Mouse (Mus musculus) megakaryocyte, adult 5-6 weeks (primary cell): Measurements from ENCODE around the gene Ajuba. TPM values are rescaled to one million over a fixed set of nuclear protein-coding genes. Genes with fewer than 3 reads are reported as not detected.

Experiments
- ATAC-seq: 2 replicates; pipeline ENCODE4 v1.8.0; 2016; ENCODE audit warnings: mild to moderate bottlenecking, inconsistent platforms; ENCODE audit not compliant: poor library complexity, severe bottlenecking
- total RNA-seq, 2 experiments: library from RNA; stranded (forward) in 1 of 2; stranded (reverse) in 1 of 2; fragments of 153-499, 151-499 nt in 1 of 2; fragments of 221-1000, 200-1000 nt in 1 of 2; gene quantifications; 2 replicates each; pipeline versions ENCODE4 v1.2.3 to v1.2.4; 2015 to 2017

Ajuba gene
- total RNA-seq, 2 experiments from 2014 or later: 0.54 to 0.73 TPM

DNA sequence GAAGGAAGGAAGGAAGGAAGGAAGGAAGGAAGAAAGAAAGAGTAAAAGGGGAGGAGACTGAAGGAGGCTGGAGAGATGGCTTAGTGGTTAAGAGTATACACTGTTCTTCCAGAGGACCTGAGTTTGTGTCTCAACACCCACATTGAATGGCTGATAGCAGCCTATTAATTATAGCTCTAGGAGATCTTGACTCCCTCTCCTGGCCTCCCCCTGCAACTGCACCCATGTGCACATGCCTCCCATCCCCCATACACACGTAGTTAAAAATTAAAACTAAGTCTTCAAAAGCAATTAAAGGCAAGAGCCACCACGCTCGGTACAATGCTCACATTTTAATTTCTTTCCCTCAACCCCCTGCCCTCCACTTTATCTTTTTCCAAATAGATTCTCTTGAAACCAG lies 16.7 kb upstream of the Ajuba start:
- ATAC-seq: no peak

- no peak for ATAC-seq
Measured at GRCm38 (mm10) chr14:54592319-54592934, 15.1 kb upstream of the Ajuba start.

GRCm38 (mm10) chr14:54591056-54591455 lies 13.7 kb upstream of the Ajuba start:
- no peak for ATAC-seq

DNA sequence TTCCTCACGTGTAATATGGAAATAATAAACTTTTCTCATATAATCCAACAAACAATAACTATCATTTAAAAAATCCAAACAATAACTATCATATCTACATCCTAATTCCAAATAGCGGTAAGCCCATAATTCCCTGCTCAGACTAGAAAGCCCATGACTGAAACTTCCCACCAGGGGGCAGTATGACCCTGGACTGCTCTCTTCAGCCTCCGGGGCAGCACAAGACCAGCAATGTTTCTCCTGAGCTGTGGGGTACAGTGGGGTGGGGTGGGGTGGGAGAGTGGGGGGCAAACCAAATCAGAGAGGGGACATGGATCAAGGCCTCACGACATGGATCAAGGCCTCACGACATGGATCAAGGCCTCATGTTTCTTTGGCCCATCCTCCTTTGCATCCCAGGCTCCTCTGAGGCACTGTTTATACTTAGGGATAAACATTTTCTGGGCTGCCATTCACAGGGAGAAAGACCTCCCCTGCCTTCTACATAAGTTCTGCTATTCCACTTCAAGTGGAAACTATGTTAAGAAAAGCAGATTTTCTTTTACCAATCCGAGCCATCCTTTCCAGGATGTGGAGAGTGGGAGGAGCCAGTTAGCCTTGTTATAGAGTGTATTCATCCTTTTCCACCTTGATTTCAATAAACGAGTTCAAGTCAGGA lies 6.5 kb upstream of the Ajuba start:
- peak; percentile 76 for ATAC-seq

DNA sequence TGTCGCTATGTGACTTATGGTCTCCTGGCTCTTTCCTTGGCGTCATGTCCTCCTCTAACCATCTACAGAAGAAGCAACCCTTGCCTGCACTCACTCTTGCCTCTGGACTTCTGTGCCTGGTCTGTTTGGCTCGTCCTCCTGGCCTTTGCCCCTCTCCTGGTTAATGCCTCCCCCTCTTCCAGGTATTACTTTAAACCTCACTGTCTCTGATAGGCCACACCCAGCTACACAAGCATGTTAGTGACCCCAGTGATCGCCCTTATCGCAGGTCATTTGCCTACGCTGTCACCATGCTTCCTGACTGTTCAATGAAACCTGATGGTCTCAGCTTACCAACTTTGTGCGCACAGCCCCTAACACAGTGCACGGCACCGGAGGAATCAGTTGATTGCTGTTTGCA lies 5.2 kb upstream of the Ajuba start:
- ATAC-seq: no peak

DNA sequence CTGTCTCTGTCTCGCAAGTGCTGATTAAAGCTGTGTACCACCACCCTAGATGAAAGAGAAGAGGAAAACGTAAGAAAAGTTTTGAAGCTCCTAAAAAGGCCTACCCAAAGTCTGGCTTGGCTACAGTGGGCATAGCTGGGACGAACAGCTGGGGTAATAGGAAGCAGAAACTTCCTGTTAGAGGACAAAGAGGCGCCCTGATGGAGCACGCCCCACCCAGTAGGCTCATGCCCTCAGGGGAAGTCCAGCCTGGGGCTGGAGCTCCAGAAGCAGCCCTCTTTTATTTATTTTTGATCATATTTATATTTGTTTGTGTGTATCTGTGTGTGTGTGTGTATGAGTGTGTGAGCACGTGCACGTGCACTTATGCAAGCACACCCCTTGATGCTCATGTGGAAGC lies 2.3 kb upstream of the Ajuba start:
- peak; percentile 49 for ATAC-seq

DNA sequence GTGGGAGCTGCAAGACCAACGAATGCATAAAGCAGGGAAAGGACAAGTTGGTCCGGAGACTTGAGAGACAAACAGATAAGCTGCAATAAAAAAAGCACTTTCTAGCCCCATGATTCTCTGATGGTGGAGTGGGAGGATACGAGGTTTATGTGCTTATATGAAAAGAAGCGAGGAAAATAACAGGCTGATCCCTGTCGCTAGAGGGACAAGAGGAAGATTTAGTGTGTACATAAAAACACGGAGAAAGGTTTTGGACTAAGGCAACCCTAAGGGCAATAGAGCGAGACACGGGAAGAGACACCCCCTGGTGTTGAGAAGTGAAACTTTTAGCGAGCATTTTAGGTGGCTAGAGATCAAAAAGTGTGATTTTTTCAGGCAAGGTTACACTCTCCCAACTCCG lies 705 bp upstream of the Ajuba start:
- peak; percentile 61 for ATAC-seq

DNA sequence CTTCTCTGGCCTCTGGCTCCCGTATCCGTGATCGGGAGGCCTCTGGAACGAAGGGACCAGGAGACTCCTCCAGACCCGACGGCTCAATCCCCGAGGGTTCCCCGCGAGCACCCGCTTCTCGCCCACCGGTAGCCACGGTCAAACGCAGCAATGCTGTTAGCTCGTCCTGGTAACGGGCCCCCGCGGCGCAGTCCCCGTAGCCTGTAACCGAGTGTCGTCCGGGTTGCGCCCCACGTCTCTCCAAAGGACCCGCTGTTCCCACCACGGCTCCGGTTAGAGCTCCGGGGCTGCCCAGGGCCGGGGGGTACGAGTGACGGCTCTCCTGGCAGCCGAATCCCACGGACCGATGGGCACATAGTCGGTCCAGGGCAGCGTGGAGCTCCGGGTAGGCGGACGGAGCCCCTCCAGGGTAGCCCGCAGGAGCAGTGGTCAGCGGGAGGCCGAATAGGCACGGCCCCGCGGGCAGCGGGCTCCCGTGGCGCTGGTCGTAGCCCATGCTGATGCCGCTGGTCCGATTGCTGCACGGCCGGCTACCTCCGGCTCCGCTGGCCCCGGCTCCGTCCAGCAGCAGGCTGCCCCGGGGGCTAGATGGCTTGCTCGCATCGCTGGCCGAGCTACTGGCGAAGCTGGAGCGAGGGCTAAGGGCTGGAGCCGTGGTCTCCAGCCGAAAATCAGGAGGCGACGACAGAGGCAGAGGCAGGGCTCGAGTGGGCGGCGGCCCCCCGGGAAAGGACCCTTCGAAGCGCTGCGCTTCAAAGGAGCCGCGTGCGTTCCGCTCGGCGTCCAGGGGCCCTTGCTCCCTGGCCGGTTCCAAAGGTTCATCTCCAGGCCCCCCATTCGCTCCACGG lies 893 bp downstream of the Ajuba start:
- no peak for ATAC-seq

DNA sequence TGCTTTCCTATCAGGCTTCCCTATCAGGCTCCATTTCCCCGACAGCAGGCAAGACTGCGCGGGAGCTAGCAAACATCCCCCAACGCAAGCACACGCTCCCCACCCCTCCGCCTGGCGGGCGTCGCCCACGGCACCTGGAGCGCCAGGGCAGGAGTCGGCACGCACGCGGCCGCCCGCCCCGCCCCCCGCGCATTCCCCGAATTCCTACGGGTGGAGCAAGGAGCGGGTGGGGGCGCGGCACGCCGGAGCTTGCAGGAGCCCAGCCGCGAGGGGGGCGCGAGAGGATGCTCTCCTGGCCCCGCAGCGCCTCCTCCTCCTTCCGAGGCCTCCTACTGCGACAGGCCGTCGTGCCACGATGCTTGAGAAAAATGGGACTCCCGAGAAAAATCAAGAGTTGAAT lies 1.7 kb downstream of the Ajuba start:
- no peak for ATAC-seq

DNA sequence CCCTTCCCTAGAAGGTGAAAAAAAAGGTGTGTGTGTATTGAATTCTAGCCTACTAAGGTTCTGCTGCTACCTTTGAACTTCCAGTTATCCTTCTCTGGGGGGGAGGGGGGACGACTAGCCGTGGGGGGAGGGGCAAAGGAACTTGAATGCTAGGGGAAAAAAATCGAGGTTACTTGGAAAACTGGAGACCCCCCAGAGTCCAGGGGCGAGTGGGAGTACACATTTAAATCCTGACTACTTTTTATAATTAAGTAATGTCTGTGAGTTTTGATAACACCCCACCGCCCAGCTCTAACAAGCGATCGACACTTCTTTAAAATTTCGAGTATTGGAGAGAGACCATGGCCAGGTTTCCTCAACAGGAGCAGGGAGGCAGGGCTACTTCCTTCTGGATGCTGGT lies 2.3 kb downstream of the Ajuba start:
- ATAC-seq: no peak

- no peak for ATAC-seq
Measured at GRCm38 (mm10) chr14:54574253-54574652, 3.1 kb downstream of the Ajuba start.

DNA sequence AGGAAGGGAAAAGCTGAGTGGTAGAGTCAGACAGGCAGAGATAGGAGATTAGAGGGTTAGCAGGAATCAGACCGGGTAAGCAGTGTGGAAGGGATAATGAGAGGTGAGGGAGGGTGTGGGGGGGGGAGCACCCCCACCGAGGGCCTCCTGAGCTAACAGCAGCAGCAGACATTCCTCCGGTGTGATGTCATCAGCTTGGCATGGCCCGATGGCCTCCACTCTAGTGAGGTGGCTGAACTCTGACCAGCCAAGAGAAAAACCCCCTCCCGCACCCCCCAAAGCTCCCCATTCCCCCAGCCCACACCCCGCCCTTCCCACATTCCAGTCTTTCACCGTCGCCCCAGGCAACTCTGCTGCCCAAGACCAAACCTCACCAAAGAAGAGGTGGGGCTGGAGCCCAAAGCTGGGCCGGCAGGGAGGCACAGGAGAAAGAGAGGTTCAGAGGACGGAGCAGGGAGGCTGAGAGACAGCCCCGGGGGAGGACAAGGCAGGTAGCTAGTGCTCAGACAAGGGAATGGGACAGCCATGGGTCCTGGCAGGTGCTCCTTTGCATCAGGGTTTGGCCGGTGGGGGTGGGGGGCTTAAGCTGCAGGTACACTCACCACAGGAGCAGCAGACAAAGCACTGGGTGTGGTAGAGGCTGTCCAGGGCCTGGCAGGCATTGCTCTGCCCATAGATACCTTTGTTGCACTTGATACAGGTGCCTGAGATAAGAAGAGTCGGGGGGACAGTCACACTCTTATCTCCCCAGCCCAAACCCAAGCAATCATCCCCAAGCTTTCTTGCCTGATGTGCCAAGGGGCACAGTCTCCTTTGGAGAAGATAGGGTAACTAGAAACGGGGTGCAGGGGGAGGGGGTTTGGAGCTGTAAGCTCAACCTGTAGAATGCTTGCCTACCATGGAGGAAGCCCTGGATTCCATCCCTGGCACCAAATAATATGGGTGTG lies 4.3 kb downstream of the Ajuba start:
- no peak for ATAC-seq

GRCm38 (mm10) chr14:54572122-54572521 lies 5.2 kb downstream of the Ajuba start:
- no peak for ATAC-seq

- no peak for ATAC-seq
Measured at GRCm38 (mm10) chr14:54569451-54570392, 7.6 kb downstream of the Ajuba start.

- peak; percentile 89 for ATAC-seq
Measured at GRCm38 (mm10) chr14:54568694-54569414, 8.5 kb downstream of the Ajuba start.

- ATAC-seq: no peak
Measured at GRCm38 (mm10) chr14:54560527-54561242, 16.7 kb downstream of the Ajuba start.

- ATAC-seq: no peak
Measured at GRCm38 (mm10) chr14:54557330-54557729, 20.0 kb downstream of the Ajuba start.
